Mouse (Mus musculus) lung, postnatal 0 days (tissue): ENCODE data around the gene Rnpep. TPM values are rescaled to one million over a fixed set of nuclear protein-coding genes. Genes with fewer than 3 reads are reported as not detected.
"Not testable (repeated sequence)": the region's sequence is repeated elsewhere in the genome, so short reads cannot be mapped to it uniquely, and the experiment has no call there.

Experiments
- ATAC-seq: fragments of 200-750 bp; cut with Nextera tagmentation; 2 replicates; pipeline ENCODE4 v1.8.0; 2017; ENCODE audit warnings: moderate library complexity
- DNase-seq: peaks from one replicate; pipeline ENCODE4 v3.0.0-alpha.2; 2016; ENCODE audit warnings: low spot score
- H3K27ac ChIP-seq: fragments of 300-500 bp; sonication (generic); 2 replicates; pipeline ENCODE4 v1.5.1; 2014; ENCODE audit warnings: antibody characterized with exemption, mild to moderate bottlenecking, low read length, mixed read lengths
- H3K27me3 ChIP-seq: fragments of 300-500 bp; sonication (generic); replicated peaks from 2 replicates; pipeline ENCODE4 v1.6.1; 2014; ENCODE audit warnings: low read length, mixed read lengths; ENCODE audit not compliant: insufficient read depth
- H3K36me3 ChIP-seq: fragments of 300-500 bp; sonication (generic); 2 replicates; pipeline ENCODE4 v1.6.1; 2014; ENCODE audit warnings: low read length, mixed read lengths; ENCODE audit not compliant: insufficient read depth
- H3K4me1 ChIP-seq: fragments of 300-500 bp; sonication (generic); 2 replicates; pipeline ENCODE4 v1.6.1; 2014; ENCODE audit warnings: antibody characterized with exemption, low read depth, low read length, mixed read lengths; ENCODE audit not compliant: insufficient read depth
- H3K4me2 ChIP-seq: fragments of 300-500 bp; sonication (generic); replicated peaks from 2 replicates; pipeline ENCODE4 v1.6.1; 2014; ENCODE audit warnings: low read depth, mild to moderate bottlenecking, low read length, moderate library complexity, mixed read lengths
- H3K4me3 ChIP-seq: fragments of 300-500 bp; sonication (generic); 2 replicates; pipeline ENCODE4 v1.5.1; 2014; ENCODE audit warnings: low read depth, low read length
- H3K9ac ChIP-seq: fragments of 300-500 bp; sonication (generic); replicated peaks from 2 replicates; pipeline ENCODE4 v1.6.1; 2014; ENCODE audit warnings: low read depth, mild to moderate bottlenecking
- H3K9me3 ChIP-seq: fragments of 300-500 bp; sonication (generic); 2 replicates; pipeline ENCODE4 v1.6.1; 2016; ENCODE audit warnings: low read length, mixed read lengths
- CTCF ChIP-seq: IDR thresholded peaks from 2 replicates; pipeline ENCODE4 v1.5.1; 2016; ENCODE audit warnings: antibody characterized with exemption, mild to moderate bottlenecking
- EP300 ChIP-seq: IDR thresholded peaks from 2 replicates; pipeline ENCODE4 v1.6.1; 2016; ENCODE audit warnings: antibody characterized with exemption, mild to moderate bottlenecking, control low read depth
- WGBS: fragments of 180-500 bp; shearing (Covaris S2); extraction: QIAGEN DNeasy Blood & Tissue Kit; methylation state at CpG from one replicate; pipeline ENCODE4 v1.1.7; 2014; 5-methylcytosine and 5-hydroxymethylcytosine counted together
- polyA plus RNA-seq: library from polyadenylated mRNA; unstranded; fragments of >200 nt; fragmentation: Nextera tagmentation; extraction: Ambion mirVana; gene quantifications from 2 replicates; pipeline ENCODE4 v1.2.1, GENCODE M21; 2015

The Rnpep gene
- polyA plus RNA-seq, 1 experiment from 2014 or later, result 50.2 TPM

DNA sequence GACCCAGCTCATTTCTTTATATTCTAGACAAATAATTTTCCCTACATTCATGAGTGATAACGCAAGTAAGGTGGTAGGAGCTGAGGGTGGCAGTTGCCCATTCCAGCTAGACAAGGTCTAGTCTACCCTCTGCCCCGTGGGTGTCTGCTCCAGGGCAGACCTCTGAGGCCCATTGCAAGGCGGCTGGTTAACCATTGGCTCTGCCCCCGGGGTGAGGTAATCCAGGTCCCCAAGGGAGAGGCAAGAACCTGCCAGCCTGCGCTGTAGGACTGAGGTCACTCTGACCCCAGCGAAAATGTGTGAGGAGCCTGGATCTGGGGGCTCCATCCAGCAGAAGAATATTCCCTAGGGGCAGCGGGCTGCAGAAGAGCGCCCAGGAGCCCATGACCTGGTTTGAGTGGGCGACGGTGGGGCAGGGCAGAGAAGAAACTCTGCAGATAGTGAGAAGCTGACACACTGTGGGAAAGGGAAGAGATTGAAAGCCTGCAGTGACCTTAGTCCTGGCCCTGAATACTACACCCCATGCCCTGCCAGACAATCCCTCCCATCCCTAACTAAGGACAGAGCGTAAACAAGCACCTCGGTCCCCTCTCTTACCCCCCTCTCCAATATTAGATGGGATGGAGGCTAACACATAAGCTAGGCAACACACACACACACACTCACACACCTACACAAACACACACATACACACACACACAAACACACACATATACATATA lies 46.6 kb downstream of the Rnpep start:
- H3K36me3 ChIP-seq, result no peaks in the 10 kb centered on the region
- H3K4me3 ChIP-seq, result no peak overlapping the region
- no peaks in the 10 kb centered on the region for H3K27me3 ChIP-seq
- H3K4me1 ChIP-seq, result no peaks in the 10 kb centered on the region
- TF ChIP-seq CTCF (no peak), EP300 (no peak)
- H3K27ac ChIP-seq, result no peak overlapping the region
- H3K9me3 ChIP-seq, result no peaks in the 10 kb centered on the region
- H3K4me2 ChIP-seq, result no peak overlapping the region
- H3K9ac ChIP-seq, result no peak overlapping the region
- ATAC-seq (no peak), DNase-seq (no peak)
- WGBS, result 55% methylated on average over 12 of the region's 12 CpGs

GRCm38 (mm10) chr1:135234771-135235170 lies 49.1 kb downstream of the Rnpep start:
- H3K4me2 ChIP-seq, result no peak overlapping the region
- no peak overlapping the region for H3K27ac ChIP-seq
- no peak for TF ChIP-seq CTCF
- TF ChIP-seq EP300, result no peak
- no peaks in the 10 kb centered on the region for H3K4me1 ChIP-seq
- DNase-seq (no peak), ATAC-seq (no peak)
- H3K9ac ChIP-seq, result no peak overlapping the region
- H3K27me3 ChIP-seq, result no peaks in the 10 kb centered on the region
- H3K36me3 ChIP-seq, result no peaks in the 10 kb centered on the region
- H3K9me3 ChIP-seq, result no peaks in the 10 kb centered on the region
- WGBS, result 81% methylated on average over 12 of the region's 12 CpGs
- H3K4me3 ChIP-seq, result no peak overlapping the region

DNA sequence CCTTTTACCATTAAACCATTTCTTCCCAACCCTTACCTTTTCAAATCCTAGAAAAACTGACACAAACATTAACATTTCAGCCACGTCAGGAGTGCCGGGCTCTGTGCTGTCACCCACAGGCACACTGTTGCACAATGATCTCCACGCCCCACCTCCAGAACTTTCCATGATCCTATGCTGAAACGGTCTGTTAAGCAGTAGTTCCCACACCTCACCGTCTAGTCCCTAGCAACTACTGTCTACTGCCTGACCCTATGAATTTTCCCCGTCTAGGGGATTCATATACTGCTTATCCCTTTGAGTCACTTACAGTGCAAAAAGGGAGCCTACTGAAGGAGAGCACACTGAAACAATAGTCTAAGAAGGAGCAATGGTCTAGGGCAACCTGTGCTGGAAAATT lies 49.9 kb downstream of the Rnpep start:
- no peak overlapping the region for H3K9ac ChIP-seq
- no peak for ATAC-seq
- no peaks in the 10 kb centered on the region for H3K36me3 ChIP-seq
- DNase-seq, result peak; percentile 44
- H3K9me3 ChIP-seq, result no peaks in the 10 kb centered on the region
- H3K27me3 ChIP-seq, result no peaks in the 10 kb centered on the region
- H3K4me1 ChIP-seq, result no peaks in the 10 kb centered on the region
- TF ChIP-seq CTCF (no peak), EP300 (no peak)
- H3K27ac ChIP-seq, result no peak overlapping the region
- H3K4me3 ChIP-seq, result no peak overlapping the region
- 75% methylated on average over 6 of the region's 6 CpGs for WGBS
- no peak overlapping the region for H3K4me2 ChIP-seq

GRCm38 (mm10) chr1:135231878-135232277 lies 52.0 kb downstream of the Rnpep start:
- H3K36me3 ChIP-seq, H3K4me1 ChIP-seq, H3K27ac ChIP-seq, DNase-seq, H3K9me3 ChIP-seq, H3K4me2 ChIP-seq, H3K4me3 ChIP-seq, H3K27me3 ChIP-seq, ATAC-seq, H3K9ac ChIP-seq: not testable (repeated sequence)
- WGBS, result 75% methylated on average over 20 of the region's 20 CpGs

GRCm38 (mm10) chr1:135227339-135227950 lies 56.4 kb downstream of the Rnpep start:
- no peak for TF ChIP-seq CTCF
- TF ChIP-seq EP300, result peak; percentile 83
- Histone ChIP-seq H3K36me3 (no peaks in the 10 kb centered on the region), H3K4me1 (no peaks in the 10 kb centered on the region), H3K27me3 (no peaks in the 10 kb centered on the region), H3K9me3 (no peaks in the 10 kb centered on the region), H3K9ac (no peak overlapping the region), H3K27ac (peak overlapping the region; percentile 80), H3K4me3 (no peak overlapping the region), H3K4me2 (no peak overlapping the region)
- DNase-seq (peak; percentile 83), ATAC-seq (peak; percentile 97)
- WGBS, result 32% methylated on average over 13 of the region's 13 CpGs

DNA sequence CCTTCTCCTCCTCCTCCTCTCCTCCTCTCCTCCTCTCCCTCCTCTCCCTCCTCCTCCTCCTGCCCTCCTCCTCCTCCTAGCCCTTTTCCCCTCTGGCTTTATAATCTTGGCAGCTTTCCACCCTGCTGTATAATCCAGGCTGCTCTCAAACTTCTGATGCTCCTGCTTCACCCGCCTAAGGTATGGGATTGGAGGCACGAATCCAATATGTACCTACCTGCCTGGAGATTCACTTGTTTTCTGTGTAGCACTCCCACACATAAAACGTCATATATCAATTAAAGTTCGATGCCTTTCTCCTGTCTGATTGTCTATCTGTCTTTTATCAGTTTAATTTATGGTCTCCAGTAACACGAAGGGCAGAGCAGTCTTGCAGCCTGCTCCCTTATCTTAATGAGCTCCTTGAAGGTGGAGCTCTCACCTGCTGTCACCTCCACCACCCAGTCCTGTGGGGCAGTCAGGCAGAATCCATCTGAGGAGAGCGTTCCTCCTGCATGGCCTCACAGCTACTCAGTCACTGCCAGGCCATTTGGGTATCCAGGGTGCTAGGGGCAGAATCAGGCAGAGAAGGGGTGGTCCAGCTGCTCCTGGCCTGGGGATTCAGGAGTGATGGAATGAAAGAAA lies 58.8 kb downstream of the Rnpep start:
- H3K4me3 ChIP-seq, result no peak overlapping the region
- TF ChIP-seq EP300 (no peak), CTCF (no peak)
- DNase-seq (peak; percentile 4), ATAC-seq (no peak)
- no peaks in the 10 kb centered on the region for H3K4me1 ChIP-seq
- no peak overlapping the region for H3K27ac ChIP-seq
- no peaks in the 10 kb centered on the region for H3K36me3 ChIP-seq
- no peak overlapping the region for H3K4me2 ChIP-seq
- no peaks in the 10 kb centered on the region for H3K27me3 ChIP-seq
- H3K9ac ChIP-seq, result no peak overlapping the region
- WGBS, result 14% methylated on average over 6 of the region's 6 CpGs
- H3K9me3 ChIP-seq, result no peaks in the 10 kb centered on the region
